Mouse (Mus musculus): Measurements from ENCODE around the gene Kcnh2. TPM values are rescaled to one million over a fixed set of nuclear protein-coding genes. Genes with fewer than 3 reads are reported as not detected.

The Kcnh2 gene
- total RNA-seq, 2 experiments from 2014 or later: not detected

GRCm38 (mm10) chr5:24326166-24326841, 25.1 kb downstream of the Kcnh2 start:
- no peak for ATAC-seq (replicated peaks; ENCODE audit: low FRiP score, poor library complexity, severe bottlenecking)

- no peak for ATAC-seq (replicated peaks; ENCODE audit: low FRiP score, poor library complexity, severe bottlenecking)
Measured at GRCm38 (mm10) chr5:24325251-24325650, 26.2 kb downstream of the Kcnh2 start.

- ATAC-seq (replicated peaks; ENCODE audit: low FRiP score, poor library complexity, severe bottlenecking): no peak
Measured at GRCm38 (mm10) chr5:24321711-24322682, 29.4 kb downstream of the Kcnh2 start.

GRCm38 (mm10) chr5:24320894-24321293, 30.5 kb downstream of the Kcnh2 start:
- no peak for ATAC-seq (replicated peaks; ENCODE audit: low FRiP score, poor library complexity, severe bottlenecking)

- ATAC-seq (replicated peaks; ENCODE audit: low FRiP score, poor library complexity, severe bottlenecking): no peak
Measured at GRCm38 (mm10) chr5:24320467-24320813, 31.0 kb downstream of the Kcnh2 start.

GRCm38 (mm10) chr5:24319776-24320466, 31.5 kb downstream of the Kcnh2 start:
- no peak for ATAC-seq (replicated peaks; ENCODE audit: low FRiP score, poor library complexity, severe bottlenecking)

- ATAC-seq (replicated peaks; ENCODE audit: low FRiP score, poor library complexity, severe bottlenecking): no peak
Measured at GRCm38 (mm10) chr5:24309223-24309622, 42.2 kb downstream of the Kcnh2 start.

GRCm38 (mm10) chr5:24308621-24309020, 42.8 kb downstream of the Kcnh2 start:
- ATAC-seq (replicated peaks; ENCODE audit: low FRiP score, poor library complexity, severe bottlenecking): no peak

GRCm38 (mm10) chr5:24307118-24307777, 44.2 kb downstream of the Kcnh2 start:
- ATAC-seq (replicated peaks; ENCODE audit: low FRiP score, poor library complexity, severe bottlenecking): no peak

- peak; percentile 72 for ATAC-seq (replicated peaks; ENCODE audit: low FRiP score, poor library complexity, severe bottlenecking)
Measured at GRCm38 (mm10) chr5:24303199-24303598, 48.2 kb downstream of the Kcnh2 start.

- ATAC-seq (replicated peaks; ENCODE audit: low FRiP score, poor library complexity, severe bottlenecking): no peak
Measured at GRCm38 (mm10) chr5:24299845-24300589, 51.4 kb downstream of the Kcnh2 start.

GRCm38 (mm10) chr5:24291954-24292353, 59.5 kb downstream of the Kcnh2 start:
- ATAC-seq (replicated peaks; ENCODE audit: low FRiP score, poor library complexity, severe bottlenecking): no peak

- ATAC-seq (replicated peaks; ENCODE audit: low FRiP score, poor library complexity, severe bottlenecking): no peak
Measured at GRCm38 (mm10) chr5:24286221-24286970, 65.0 kb downstream of the Kcnh2 start.

GRCm38 (mm10) chr5:24284145-24284544, 67.3 kb downstream of the Kcnh2 start:
- ATAC-seq (replicated peaks; ENCODE audit: low FRiP score, poor library complexity, severe bottlenecking): no peak

- no peak for ATAC-seq (replicated peaks; ENCODE audit: low FRiP score, poor library complexity, severe bottlenecking)
Measured at GRCm38 (mm10) chr5:24283181-24283580, 68.2 kb downstream of the Kcnh2 start.

- ATAC-seq (replicated peaks; ENCODE audit: low FRiP score, poor library complexity, severe bottlenecking): no peak
Measured at GRCm38 (mm10) chr5:24280523-24280922, 70.9 kb downstream of the Kcnh2 start.

- ATAC-seq (replicated peaks; ENCODE audit: low FRiP score, poor library complexity, severe bottlenecking): no peak
Measured at GRCm38 (mm10) chr5:24279527-24279926, 71.9 kb downstream of the Kcnh2 start.

- ATAC-seq (replicated peaks; ENCODE audit: low FRiP score, poor library complexity, severe bottlenecking): no peak
Measured at GRCm38 (mm10) chr5:24278206-24278605, 73.2 kb downstream of the Kcnh2 start.
